Mouse (Mus musculus) spleen, postnatal 36 days (tissue): ENCODE measurements around the gene Banp.

ENCODE experiments used
- DNase-seq, 2 experiments: peaks; one replicate each; pipeline ENCODE4 v3.0.0; 2022; ENCODE audit warnings: low spot score in 2 of 2, mixed read lengths in 1 of 2

Banp gene

GRCm38 (mm10) chr8:122018046-122018831 is 68.7 kb downstream of the Banp start:
- DNase-seq, result no peak

DNA sequence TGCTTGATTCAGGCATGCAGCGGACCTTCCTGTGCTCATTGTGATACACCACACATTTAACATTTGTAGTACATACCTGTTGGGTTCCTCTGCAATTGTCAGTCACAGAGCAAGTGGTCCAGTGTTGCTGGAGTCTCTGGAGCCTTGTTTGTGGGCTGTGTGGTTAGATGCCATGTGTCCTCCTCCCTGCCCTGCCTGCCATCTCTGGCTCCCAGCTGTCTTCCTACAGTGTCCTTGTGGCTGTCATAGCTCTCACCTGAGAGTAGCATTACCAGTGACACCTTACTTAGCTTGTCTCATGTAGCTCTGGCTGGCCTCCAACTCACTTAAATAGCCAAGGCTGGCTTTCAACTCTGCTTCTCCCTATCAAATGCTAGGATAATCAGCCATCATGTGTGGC is 69.6 kb downstream of the Banp start:
- DNase-seq, result no peak

DNA sequence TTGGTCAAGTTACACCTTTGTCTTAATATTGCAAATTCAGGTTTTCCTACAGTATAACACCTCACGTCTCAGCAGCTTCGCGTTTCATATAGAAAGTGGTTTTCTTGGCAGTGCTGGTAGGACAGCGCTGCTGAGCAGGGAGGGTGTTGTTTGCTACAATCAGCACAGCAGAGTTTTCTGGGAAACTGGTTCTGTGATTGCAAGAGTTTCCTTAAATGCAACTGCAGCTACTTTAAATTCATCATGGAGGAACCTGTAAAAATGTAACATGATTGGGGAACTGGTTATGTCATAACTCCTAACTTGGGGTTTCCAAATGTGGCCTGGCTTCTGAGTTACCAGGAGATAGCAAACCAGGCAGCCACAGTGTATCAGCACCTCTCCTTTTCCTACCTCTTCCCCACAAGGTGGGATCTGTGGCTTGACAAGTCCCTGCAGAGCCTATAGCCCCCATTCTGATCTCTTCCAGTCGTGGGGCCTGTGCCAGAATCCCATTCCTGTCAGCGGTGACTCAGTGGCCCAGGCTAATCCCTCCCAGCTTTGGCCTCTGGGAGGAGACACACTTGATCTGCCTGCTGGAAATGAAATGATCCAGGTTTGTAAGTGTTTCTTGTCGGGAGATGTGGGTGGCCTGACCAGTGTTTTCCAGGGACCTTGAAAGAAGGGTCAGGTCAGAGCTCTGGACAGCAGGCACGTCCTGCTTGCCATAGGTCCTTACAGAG is 70.7 kb downstream of the Banp start:
- DNase-seq, result no peak

DNA sequence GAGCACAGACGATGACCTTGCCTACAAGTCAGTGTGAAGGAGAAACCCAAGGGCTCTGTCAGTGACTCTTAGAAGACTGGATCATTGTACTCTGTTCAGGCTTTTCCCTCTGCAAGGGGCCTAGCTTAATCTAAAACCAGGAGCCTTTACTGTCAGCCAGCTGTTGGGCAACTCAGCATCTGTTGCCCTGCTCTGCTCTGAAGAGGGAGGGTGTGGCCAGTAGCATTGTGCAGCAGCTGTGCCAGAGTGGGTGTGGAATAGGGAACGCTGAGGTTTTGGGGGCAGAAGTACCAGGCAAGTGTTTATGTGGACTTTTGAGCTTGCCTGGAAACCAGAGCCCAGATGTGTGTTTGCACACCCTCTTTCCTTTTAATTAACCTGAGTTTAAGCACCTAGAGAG is 72.2 kb downstream of the Banp start:
- no peak for DNase-seq

GRCm38 (mm10) chr8:122022274-122022673 is 72.7 kb downstream of the Banp start:
- DNase-seq, result no peak

DNA sequence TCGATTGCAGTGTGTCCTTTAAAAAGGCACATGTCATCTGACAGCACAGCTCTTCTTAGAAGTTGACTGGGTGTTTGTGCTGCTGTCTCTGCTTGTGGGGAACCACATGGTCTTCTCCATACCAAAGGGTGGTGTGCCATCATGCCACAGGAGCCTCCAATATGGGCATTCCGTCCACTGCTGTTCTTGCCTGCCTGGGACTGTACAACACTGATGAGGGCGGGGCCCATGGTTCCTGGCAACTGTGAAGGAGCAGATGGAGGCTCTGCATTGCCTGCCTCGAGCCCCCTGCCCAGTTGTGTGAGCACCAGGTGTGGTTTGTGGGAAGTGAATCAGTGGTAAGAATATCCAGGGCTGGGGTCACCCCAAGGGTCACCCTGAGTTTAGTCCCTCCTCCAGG is 73.2 kb downstream of the Banp start:
- no peak for DNase-seq

- no peak for DNase-seq
Observed at GRCm38 (mm10) chr8:122025546-122025945, 76.0 kb downstream of the Banp start.

DNA sequence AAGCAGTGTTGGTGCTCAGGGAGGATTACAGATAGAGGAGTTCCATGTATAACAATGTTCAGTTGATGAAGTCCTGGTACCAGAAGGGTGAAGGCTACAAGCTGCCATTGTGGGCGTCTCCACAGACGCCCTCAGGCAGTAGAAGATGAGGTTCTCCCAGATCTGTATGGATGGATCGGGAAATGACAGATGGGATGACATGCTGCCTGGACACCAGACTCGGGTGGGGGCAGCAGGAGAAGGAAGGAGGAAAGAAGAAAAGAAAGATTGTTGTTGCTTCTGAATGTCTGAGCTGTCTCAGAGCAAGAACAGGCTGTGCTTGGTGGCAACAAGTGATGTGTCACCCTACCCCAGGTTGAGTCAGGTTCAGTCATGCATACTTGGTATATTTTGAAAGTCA is 78.6 kb downstream of the Banp start:
- DNase-seq, result no peak

- DNase-seq, result no peak
Observed at GRCm38 (mm10) chr8:122030965-122031364, 81.4 kb downstream of the Banp start.

DNA sequence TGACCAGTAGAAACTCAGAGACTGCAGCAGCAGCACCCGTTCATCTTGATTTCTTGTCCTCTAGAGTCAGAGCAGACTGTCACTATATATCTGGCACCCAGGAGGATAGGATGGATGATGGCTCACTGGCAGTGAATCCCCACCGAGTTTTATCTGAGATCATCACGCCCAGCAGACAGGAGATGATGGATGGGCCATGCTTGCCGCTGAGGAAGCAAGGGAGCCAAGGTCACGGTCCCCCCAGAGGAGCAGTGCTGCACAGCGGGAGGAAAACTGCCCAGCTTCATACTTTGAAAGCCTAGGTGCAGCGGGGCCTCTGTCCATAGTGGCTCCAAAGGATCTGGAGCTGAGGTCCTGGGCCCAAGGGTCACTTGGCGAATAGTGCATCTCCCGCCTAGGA is 83.2 kb downstream of the Banp start:
- DNase-seq, result no peak

GRCm38 (mm10) chr8:122035543-122035942 is 86.0 kb downstream of the Banp start:
- DNase-seq, result no peak

DNA sequence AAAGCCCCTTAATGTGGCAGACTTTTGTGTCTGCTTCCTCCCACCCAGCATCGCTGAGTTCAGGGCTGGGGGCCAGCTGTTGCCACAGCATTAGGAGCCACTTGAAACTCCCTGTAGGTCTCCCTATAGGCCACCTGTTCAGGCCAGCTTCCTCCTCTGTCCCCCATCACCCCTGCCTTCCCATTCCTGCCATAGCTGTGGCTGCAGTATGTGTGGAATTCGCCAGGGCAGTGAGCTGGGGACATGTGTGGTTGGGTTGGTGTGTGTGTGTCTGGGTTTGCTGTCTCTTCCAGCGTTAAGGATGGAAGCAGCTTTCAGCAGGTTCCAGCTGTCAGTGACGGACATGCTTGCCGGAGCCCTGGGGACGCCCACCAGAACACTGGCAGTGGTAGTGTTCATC is 86.8 kb downstream of the Banp start:
- no peak for DNase-seq

DNA sequence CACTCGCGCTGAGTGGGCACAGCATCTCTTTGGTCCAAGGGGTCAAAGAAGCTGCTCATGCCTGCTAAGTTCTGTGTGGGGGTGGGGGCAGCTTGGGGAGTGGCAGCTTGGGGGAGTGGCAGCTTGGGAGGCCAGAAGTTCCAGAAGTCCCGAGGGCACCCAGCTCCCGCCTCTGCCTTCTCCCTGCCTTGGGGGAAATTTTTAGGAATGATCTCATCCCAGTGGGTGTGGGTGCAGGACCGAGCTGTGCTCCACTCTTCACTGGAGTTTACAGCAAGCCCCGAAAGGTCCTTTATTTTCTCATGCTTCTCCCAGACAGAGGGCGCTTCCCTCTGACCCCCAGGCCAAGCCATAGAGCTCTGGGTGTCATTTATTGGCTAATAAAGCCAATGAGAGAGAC is 87.7 kb downstream of the Banp start:
- DNase-seq, result no peak

DNA sequence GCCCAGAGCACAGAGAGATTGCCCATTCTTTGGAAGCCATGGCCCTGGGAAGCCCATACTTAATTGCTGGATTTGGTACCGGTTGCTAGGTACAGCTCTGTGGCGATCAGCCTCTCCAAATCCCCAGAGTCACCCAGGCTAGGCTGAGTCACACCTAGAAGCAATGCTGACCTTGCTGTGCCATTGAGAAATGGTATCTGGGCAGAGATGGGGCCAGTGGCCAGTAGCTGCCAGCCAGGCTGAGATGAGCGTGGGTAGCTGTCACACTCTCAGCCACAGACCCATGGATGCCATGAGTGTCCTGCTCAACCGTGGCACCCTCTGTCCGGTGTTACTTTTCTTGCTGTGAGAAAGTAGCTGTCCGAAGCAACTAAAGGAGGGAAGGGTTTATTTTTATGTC is 88.5 kb downstream of the Banp start:
- DNase-seq, result no peak

- no peak for DNase-seq
Observed at GRCm38 (mm10) chr8:122039452-122039851, 89.9 kb downstream of the Banp start.

DNA sequence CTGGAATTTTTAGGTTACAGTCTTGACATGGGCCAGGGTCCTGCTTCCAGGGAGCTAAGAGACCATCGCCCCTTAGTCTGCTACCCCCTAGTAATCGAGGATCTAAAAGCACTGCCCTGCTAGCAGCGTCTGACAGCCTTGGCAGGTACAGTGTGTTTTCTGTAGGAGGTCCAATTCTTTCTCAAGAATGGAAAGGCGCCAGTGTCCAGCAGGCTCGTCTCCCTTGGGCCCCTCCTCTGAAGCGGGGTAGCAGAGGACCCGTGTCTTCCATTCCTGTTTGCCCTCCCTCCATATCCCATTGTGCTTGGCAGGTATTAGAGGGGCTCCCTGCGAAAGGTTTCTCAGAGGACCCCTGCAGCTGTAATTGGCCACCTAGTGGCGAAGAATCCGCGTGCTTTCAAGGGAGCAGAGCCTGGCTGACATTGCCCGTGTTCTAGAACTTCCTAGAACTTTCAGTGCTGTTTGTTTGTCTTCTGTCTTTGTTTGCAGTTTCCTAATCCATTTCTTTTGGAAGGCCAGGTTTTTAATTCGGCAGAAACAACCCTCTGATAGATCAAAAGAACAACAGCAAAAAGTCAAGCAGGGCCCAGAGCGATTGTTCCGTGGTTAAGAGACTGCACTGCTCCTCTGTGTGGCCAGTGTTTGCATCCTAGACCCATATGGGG is 97.8 kb downstream of the Banp start:
- no peak for DNase-seq

DNA sequence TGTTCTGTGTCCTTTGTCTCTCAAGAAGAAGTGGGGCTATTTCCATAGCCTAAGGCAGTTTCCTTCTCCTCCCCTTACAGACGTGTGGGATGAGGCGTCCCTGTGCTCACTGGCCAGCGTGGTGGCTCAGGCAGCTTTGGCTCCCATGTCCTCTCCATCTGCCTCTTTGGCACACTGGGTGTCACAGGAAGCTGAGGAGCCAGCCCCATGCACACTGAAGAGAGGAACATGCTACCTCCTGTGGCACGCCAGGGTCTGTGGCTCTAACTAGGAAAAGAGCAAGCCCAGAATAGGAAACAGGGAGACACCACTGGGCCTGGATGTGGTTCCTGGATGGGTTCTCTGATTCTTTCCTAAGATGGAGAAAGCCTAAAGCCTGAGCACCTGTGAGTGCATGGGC is 99.7 kb downstream of the Banp start:
- no peak for DNase-seq

GRCm38 (mm10) chr8:122049923-122050322 is 100.4 kb downstream of the Banp start:
- DNase-seq, result no peak

DNA sequence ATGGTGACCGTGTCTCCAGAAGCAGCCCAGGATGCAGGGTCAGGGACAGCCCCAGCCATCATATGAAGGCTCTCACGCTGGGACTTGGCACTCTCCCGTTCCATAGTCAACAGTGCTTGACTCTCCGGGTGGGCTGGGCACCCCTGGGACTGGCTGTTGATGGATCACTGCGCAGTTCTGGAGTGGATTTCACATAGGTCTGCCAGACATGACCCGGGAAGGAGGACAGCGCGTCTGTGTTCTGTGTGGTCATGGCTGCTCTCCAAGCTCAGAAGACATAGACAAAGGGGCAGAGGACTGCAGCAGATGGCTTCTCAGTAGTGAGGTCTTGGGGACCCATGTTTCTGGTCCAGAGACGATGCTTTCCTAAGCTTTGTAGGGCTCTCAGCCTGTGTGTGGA is 101.1 kb downstream of the Banp start:
- DNase-seq, result no peak

DNA sequence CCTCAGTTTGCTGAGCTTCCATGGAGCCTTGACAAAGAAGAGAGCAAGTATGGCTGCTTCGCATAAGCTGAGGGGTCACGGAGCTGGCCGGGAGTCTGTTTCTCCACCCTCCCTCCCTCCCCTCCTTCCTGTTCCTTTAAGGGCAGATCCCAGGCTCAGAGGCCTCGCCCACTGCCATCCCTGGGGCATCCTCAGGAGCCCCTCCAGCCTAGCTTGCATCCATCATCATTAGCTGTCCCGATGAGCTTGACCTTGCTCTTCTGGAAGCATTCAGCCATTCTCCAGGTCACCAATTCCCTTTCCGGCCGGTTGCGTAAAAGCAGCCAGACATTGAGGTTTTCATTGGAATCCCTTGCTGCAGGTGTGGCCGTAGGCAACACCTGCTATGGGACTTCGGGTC is 105.8 kb downstream of the Banp start:
- DNase-seq, result no peak

GRCm38 (mm10) chr8:122056113-122056512 is 106.6 kb downstream of the Banp start:
- DNase-seq, result no peak

DNA sequence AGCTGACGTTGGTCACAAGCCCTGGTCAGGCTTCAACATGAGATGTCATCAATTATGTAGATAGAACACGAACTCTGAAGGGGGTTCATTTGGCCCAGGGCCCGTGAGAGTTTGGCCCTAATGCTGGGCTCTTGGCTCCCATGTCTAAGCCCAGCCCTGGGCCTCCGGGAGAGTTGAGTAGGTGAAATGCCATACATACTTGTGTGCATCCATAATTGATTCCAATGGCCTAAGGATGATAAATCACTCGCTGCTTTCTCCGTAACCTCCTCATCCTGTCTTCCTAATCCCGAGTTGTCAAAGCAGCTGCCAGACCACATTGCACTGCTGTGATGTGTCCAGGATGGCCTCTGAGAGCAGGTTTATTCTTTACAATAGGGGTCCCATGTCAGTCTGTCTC is 107.3 kb downstream of the Banp start:
- no peak for DNase-seq

DNA sequence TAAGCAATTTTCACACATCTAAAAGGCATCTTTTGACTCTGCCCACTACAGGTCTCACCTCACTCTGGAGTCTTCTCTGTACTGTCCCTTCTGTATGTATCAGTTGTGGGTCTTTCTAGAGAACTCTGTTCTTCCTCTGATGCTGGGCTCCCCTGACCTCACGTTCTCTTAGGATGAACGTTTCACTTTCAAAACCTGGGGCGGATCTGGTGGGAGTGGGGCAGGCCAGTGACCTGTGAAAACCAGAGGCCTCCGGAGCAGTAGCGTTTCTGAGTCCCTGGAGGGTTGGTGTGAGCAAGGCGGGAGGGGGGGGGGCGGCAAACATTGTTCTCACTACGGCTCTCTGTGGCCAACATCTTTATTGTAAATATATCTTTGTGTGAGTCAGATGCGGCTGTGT is 109.0 kb downstream of the Banp start:
- no peak for DNase-seq
